Comparison of ENCODE assay signal across 12 mouse cellular contexts in genomic region chr11:106741232-106741631, GRCm38 (mm10). TPM values are rescaled to one million over a fixed set of nuclear protein-coding genes. Genes with fewer than 3 reads are reported as not detected.
DNase-seq lines count a peak whose midpoint lies in the region; ATAC-seq and TF ChIP-seq lines count a peak whose summit lies in the region.
"Had no signal": no experiment of that assay in that cellular context is flagged by ENCODE, and none has a peak within 500 bp of the region (broad histone marks: within the 10 kb centered on the region; RNA-seq: fewer than 3 reads in every experiment).

No protein-coding gene starts in this region.

- H3K36me3 ChIP-seq in hindbrain, embryonic 12.5 days: no peaks in the 10 kb centered on the region
- H3K36me3 ChIP-seq in stomach, postnatal 0 days (ENCODE audit: control insufficient read depth, insufficient read depth, low read length): no peaks in the 10 kb centered on the region
- H3K36me3 ChIP-seq: limb, embryonic 15.5 days had no signal

- peaks cover 14% of the 10 kb centered on the region; the same call in 1 of the 2 replicates for H3K27me3 ChIP-seq in hindbrain, embryonic 12.5 days
- no peaks in the 10 kb centered on the region for H3K27me3 ChIP-seq in stomach, postnatal 0 days (ENCODE audit: control insufficient read depth, insufficient read depth, low read length)
- H3K27me3 ChIP-seq: limb, embryonic 15.5 days had no signal

- no peak overlapping the region for H3K27ac ChIP-seq in hindbrain, embryonic 12.5 days
- H3K27ac ChIP-seq in stomach, postnatal 0 days (replicated peaks): no peak overlapping the region
- H3K27ac ChIP-seq: heart, adult 2 months; layer of hippocampus, adult 2 months; limb, embryonic 15.5 days had no signal

- H3K4me1 ChIP-seq in hindbrain, embryonic 12.5 days: peaks cover 17% of the 10 kb centered on the region
- no peaks in the 10 kb centered on the region for H3K4me1 ChIP-seq in stomach, postnatal 0 days (replicated peaks; ENCODE audit: control insufficient read depth, insufficient read depth)
- H3K4me1 ChIP-seq: limb, embryonic 15.5 days had no signal

- peak; percentile 24 for DNase-seq in heart, postnatal 4 days
- DNase-seq in heart, postnatal 36 days: no peak
- peak; percentile 52 for DNase-seq in right cerebral cortex, postnatal 14 days
- DNase-seq in right cerebral cortex, postnatal 36 days (ENCODE audit: low spot score in 2 of 2): no peak
- no peak for DNase-seq in gastrocnemius, postnatal 4 days (ENCODE audit: low spot score in 2 of 2)
- DNase-seq in urinary bladder, postnatal 10 days (ENCODE audit: low spot score): no peak
- no peak for DNase-seq in stomach, postnatal 0 days (ENCODE audit: low spot score)
- DNase-seq: cerebellum, adult 9-11 months; heart, adult 2 months had no signal

- TF ChIP-seq EP300 in stomach, postnatal 0 days (optimal IDR thresholded peaks at IDR 0.05): no peak

- no peak overlapping the region for H3K4me3 ChIP-seq in hindbrain, embryonic 12.5 days
- no peak overlapping the region for H3K4me3 ChIP-seq in stomach, postnatal 0 days (ENCODE audit: low read depth, low read length)
- H3K4me3 ChIP-seq: heart, adult 2 months; layer of hippocampus, adult 2 months; limb, embryonic 15.5 days had no signal

- intact Hi-C loops in heart, postnatal 36 days (cut with DNase I): loop anchor here (10.0 kb wide), 1 partner anchor 326 kb away; no protein-coding TSS in a partner anchor

- no peak for TF ChIP-seq CTCF in stomach, postnatal 0 days (IDR thresholded peaks at IDR 0.05; ENCODE audit: low read depth)

- 30% methylated on average over 6 of the region's 6 CpGs for WGBS in hindbrain, embryonic 12.5 days
- WGBS in stomach, postnatal 0 days: 75% methylated on average over 6 of the region's 6 CpGs

- 0 out of 2 replicates have a peak, but pooled peaks have one; percentile 58 for ATAC-seq in hindbrain, embryonic 12.5 days (ENCODE audit: low FRiP score)
- no peak for ATAC-seq in stomach, postnatal 0 days (ENCODE audit: low FRiP score, low TSS enrichment)

- no peak overlapping the region for H3K4me2 ChIP-seq in hindbrain, embryonic 12.5 days (replicated peaks)
- H3K4me2 ChIP-seq in stomach, postnatal 0 days (replicated peaks; ENCODE audit: low read depth): no peak overlapping the region
- H3K4me2 ChIP-seq: limb, embryonic 15.5 days had no signal

- H3K9ac ChIP-seq in hindbrain, embryonic 12.5 days: no peak overlapping the region
- no peak overlapping the region for H3K9ac ChIP-seq in stomach, postnatal 0 days (ENCODE audit: low read length)
- H3K9ac ChIP-seq: limb, embryonic 15.5 days had no signal

- no peaks in the 10 kb centered on the region for H3K9me3 ChIP-seq in hindbrain, embryonic 12.5 days (replicated peaks)
- no peaks in the 10 kb centered on the region for H3K9me3 ChIP-seq in stomach, postnatal 0 days (ENCODE audit: control insufficient read depth, low read length)
- H3K9me3 ChIP-seq: limb, embryonic 15.5 days had no signal

RNA-seq across cellular contexts. Expression of gene Pecam1, which starts 9.2 kb away (rescaled TPM):
- total RNA-seq in heart, postnatal 4 days (2021): 100 to 1,000 TPM; 183 TPM
- total RNA-seq in heart, postnatal 36 days (2021): 100 to 1,000 TPM; 120 to 139 TPM
- 21.5 and 22.3 TPM in 2 replicates for polyA plus RNA-seq in hindbrain, embryonic 12.5 days (2016; fragmentation: Nextera tagmentation; extraction: Ambion mirVana)
- 100 to 1,000 TPM; 123 to 126 TPM for total RNA-seq in gastrocnemius, postnatal 4 days (2021)
- 20.2 and 20.4 TPM in 2 replicates for polyA plus RNA-seq in stomach, postnatal 0 days (2015; fragmentation: Nextera tagmentation; extraction: Ambion mirVana)

RNA-seq across cellular contexts. Expression of gene Milr1, which starts 9.8 kb away (rescaled TPM):
- under 1 TPM; 0.55 to 0.86 TPM for total RNA-seq in heart, postnatal 4 days (2021)
- 1 to 10 TPM in 1 of 2 experiments, under 1 TPM in 1; 0.97 to 1.0 TPM for total RNA-seq in heart, postnatal 36 days (2021)
- 1.0 and 1.3 TPM in 2 replicates for polyA plus RNA-seq in hindbrain, embryonic 12.5 days (2016; fragmentation: Nextera tagmentation; extraction: Ambion mirVana)
- 1 to 10 TPM; 1.1 to 1.8 TPM for total RNA-seq in gastrocnemius, postnatal 4 days (2021)
- 2.2 and 2.8 TPM in 2 replicates for polyA plus RNA-seq in stomach, postnatal 0 days (2015; fragmentation: Nextera tagmentation; extraction: Ambion mirVana)
- total RNA-seq: layer of hippocampus, adult 2 months had no signal

RNA-seq across cellular contexts. Expression of gene Polg2, which starts 38.1 kb away (rescaled TPM):
- total RNA-seq in heart, postnatal 4 days (2021): 1 to 10 TPM; 3.1 to 3.4 TPM
- total RNA-seq in heart, postnatal 36 days (2021): 1 to 10 TPM; 4.4 to 4.5 TPM
- polyA plus RNA-seq in hindbrain, embryonic 12.5 days (2016; fragmentation: Nextera tagmentation; extraction: Ambion mirVana): 8.5 and 10.7 TPM in 2 replicates
- 1 to 10 TPM; 8.2 TPM for total RNA-seq in gastrocnemius, postnatal 4 days (2021)
- polyA plus RNA-seq in stomach, postnatal 0 days (2015; fragmentation: Nextera tagmentation; extraction: Ambion mirVana): 8.9 and 10.3 TPM in 2 replicates

RNA-seq across cellular contexts. Expression of gene Ddx5, which starts 47.8 kb away (rescaled TPM):
- total RNA-seq in heart, postnatal 4 days (2021): 100 to 1,000 TPM; 561 to 583 TPM
- 100 to 1,000 TPM; 317 to 377 TPM for total RNA-seq in heart, postnatal 36 days (2021)
- polyA plus RNA-seq in hindbrain, embryonic 12.5 days (2016; fragmentation: Nextera tagmentation; extraction: Ambion mirVana): 467 and 505 TPM in 2 replicates
- total RNA-seq in gastrocnemius, postnatal 4 days (2021): 100 to 1,000 TPM; 388 to 472 TPM
- polyA plus RNA-seq in stomach, postnatal 0 days (2015; fragmentation: Nextera tagmentation; extraction: Ambion mirVana): 175 and 178 TPM in 2 replicates

RNA-seq across cellular contexts. Expression of gene Cep95, which starts 47.8 kb away (rescaled TPM):
- total RNA-seq in heart, postnatal 4 days (2021): 1 to 10 TPM; 6.8 to 9.3 TPM
- 1 to 10 TPM; 6.3 to 7.7 TPM for total RNA-seq in heart, postnatal 36 days (2021)
- 22.3 and 22.7 TPM in 2 replicates for polyA plus RNA-seq in hindbrain, embryonic 12.5 days (2016; fragmentation: Nextera tagmentation; extraction: Ambion mirVana)
- total RNA-seq in gastrocnemius, postnatal 4 days (2021): 10 to 100 TPM in 1 of 2 experiments, 1 to 10 TPM in 1; 8.9 to 12.5 TPM
- 4.9 and 5.7 TPM in 2 replicates for polyA plus RNA-seq in stomach, postnatal 0 days (2015; fragmentation: Nextera tagmentation; extraction: Ambion mirVana)

Comparison
In these comparisons a context has a peak if more than half of its experiments do, and no peak if none do; other contexts are left out.
1. DNase-seq: peak in heart, postnatal 4 days (single experiment) and right cerebral cortex, postnatal 14 days (single experiment); none in heart, postnatal 36 days (0 of 2), right cerebral cortex, postnatal 36 days (0 of 2), gastrocnemius, postnatal 4 days (0 of 2), urinary bladder, postnatal 10 days (single experiment) and stomach, postnatal 0 days (single experiment).